Mouse (Mus musculus): Measurements from ENCODE around the gene Blvra. TPM values are rescaled to one million over a fixed set of nuclear protein-coding genes. Genes with fewer than 3 reads are reported as not detected.
A peak's percentile ranks its signal among the peaks of the same experiment; 100 is the strongest.

The Blvra gene
- polyA plus RNA-seq (2014; fragmentation: Nextera tagmentation; extraction: Ambion mirVana) = 19.8 and 20.0 TPM in 2 replicates

DNA sequence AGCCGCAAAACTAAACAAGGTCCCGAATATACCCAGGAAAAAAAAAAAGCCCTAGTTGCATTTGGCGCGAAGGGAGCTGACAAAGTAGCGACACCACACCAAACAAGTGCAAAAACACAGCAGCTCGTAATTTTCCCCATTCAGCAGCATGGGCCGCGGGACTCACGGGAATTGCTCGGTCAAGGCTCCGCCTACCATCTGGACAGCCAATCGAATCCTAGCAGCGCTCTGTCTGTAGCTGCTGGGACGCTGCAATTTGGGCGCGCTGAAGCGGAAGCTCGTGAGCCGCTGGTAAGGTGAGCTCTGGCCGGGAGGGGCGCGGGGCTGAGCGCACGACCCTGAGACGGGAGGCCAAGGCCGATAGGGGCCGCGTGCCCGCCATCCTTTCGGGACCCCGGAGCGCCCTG is at the start of gene Blvra:
Gene Blvra (plus strand): TSS at position 231 of the 407 bp plus-strand sequence.
- peak; percentile 93 for DNase-seq (ENCODE audit: low spot score)
- Histone ChIP-seq H3K27me3 (ENCODE audit: control insufficient read depth, insufficient read depth, low read length) (no peaks in the 10 kb centered on the region), H3K9me3 (ENCODE audit: control insufficient read depth, low read length) (no peaks in the 10 kb centered on the region), H3K36me3 (ENCODE audit: control insufficient read depth, insufficient read depth, low read length) (no peaks in the 10 kb centered on the region), H3K27ac (ENCODE audit: low read depth, low read length) (no peak within 1 kb of the TSS), H3K9ac (ENCODE audit: low read length) (peak within 1 kb of the TSS; percentile 81), H3K4me2 (ENCODE audit: low read depth) (peak within 1 kb of the TSS; percentile 59), H3K4me3 (ENCODE audit: low read depth, low read length) (peak within 1 kb of the TSS; percentile 64), H3K4me1 (ENCODE audit: control insufficient read depth, insufficient read depth, low read length) (peaks cover 4% of the 10 kb centered on the region; the same call in 1 of the 2 replicates)
- under 1% methylated on average over 32 of the region's 32 CpGs for WGBS
- peak; percentile 100 for ATAC-seq (ENCODE audit: insufficient read depth, low FRiP score, low TSS enrichment)

DNA sequence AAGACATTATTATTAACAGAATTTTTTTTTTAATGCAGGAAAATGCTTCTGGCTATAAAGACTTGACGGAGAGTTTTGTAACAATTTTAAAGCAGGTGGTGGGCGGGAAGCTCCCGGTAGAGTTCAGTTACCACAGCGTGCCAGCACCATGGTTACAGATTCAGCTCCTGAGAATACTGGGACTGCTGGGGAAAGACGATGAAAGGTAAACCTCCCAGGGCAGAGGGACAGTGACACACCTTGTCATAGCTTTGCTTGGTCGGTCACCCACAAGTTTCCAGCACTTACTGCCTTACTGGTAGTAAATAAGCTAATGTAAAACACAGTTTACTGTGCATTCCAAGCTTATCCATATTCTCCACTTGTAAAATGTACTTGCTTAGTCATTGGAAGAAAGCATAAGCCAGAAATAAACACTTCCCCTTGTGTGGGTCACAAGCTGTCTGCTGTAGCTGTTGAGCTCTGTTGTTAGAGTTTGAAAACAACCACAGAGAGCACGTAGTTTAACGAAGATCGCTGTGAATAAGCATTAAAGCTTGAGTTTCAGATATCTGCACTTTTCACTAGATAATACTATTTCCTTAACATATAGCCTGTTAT is 35.4 kb upstream of the Blvra start:
- peaks cover 6% of the 10 kb centered on the region for H3K36me3 ChIP-seq (ENCODE audit: control insufficient read depth, insufficient read depth, low read length)

DNA sequence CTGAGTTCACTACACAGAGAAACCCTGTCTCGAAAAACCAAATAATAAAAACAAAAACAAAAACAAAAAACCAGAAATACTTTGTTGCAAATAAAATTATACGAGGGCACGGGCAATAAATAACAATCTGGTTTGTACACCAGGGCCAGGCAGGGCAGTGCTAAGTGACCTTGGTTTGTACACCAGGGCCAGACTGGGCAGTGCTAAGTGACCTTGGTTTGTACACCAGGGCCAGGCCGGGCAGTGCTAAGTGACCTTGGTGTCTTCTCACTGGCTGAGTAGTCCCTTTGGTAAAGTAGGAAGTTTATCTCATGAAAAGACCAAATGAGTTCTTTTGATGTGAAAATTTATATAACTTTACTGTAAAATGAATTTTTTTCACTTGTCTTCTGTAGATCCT is 33.2 kb upstream of the Blvra start:
- Histone ChIP-seq H3K4me3 (ENCODE audit: low read depth, low read length) (no peak overlapping the region), H3K9me3 (ENCODE audit: control insufficient read depth, low read length) (no peaks in the 10 kb centered on the region), H3K36me3 (ENCODE audit: control insufficient read depth, insufficient read depth, low read length) (peaks cover 2% of the 10 kb centered on the region; the same call in 1 of the 2 replicates), H3K27me3 (ENCODE audit: control insufficient read depth, insufficient read depth, low read length) (no peaks in the 10 kb centered on the region), H3K4me1 (ENCODE audit: control insufficient read depth, insufficient read depth, low read length) (no peaks in the 10 kb centered on the region), H3K4me2 (ENCODE audit: low read depth) (no peak overlapping the region), H3K9ac (ENCODE audit: low read length) (no peak overlapping the region), H3K27ac (ENCODE audit: low read depth, low read length) (no peak overlapping the region)
- WGBS = 91% methylated on average over 4 of the region's 4 CpGs
- no peak for ATAC-seq (ENCODE audit: insufficient read depth, low FRiP score, low TSS enrichment)
- DNase-seq (ENCODE audit: low spot score) = no peak

More for the DNA sequence above, 35.4 kb upstream of the Blvra start:
- Histone ChIP-seq H3K27ac (ENCODE audit: low read depth, low read length) (no peak overlapping the region), H3K27me3 (ENCODE audit: control insufficient read depth, insufficient read depth, low read length) (no peaks in the 10 kb centered on the region), H3K4me1 (ENCODE audit: control insufficient read depth, insufficient read depth, low read length) (no peaks in the 10 kb centered on the region), H3K4me3 (ENCODE audit: low read depth, low read length) (no peak overlapping the region), H3K9me3 (ENCODE audit: control insufficient read depth, low read length) (no peaks in the 10 kb centered on the region), H3K9ac (ENCODE audit: low read length) (no peak overlapping the region), H3K4me2 (ENCODE audit: low read depth) (no peak overlapping the region)
- 97% methylated on average over 9 of the region's 9 CpGs for WGBS
- DNase-seq (ENCODE audit: low spot score) (no peak), ATAC-seq (ENCODE audit: insufficient read depth, low FRiP score, low TSS enrichment) (no peak)

DNA sequence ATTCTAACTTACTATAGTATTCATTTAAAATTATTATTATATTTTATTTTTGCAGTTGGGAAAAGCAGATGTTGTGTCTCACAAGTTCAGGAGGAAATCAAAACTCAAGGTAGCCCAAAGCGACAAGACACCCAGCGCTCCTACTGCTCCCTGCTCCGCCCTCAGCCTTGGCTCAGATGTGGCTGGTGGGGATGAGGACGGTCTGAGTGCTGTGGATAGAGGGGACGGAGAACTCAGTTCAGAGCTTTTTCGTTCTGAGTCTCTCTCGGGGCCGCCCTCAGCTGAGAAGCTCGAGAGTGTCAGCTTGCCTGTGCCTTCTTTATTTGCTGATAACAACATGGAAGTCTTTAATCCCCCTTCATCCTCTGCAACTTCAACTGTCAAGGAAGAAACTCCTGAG is 9.0 kb upstream of the Blvra start:
- H3K27me3 ChIP-seq (ENCODE audit: control insufficient read depth, insufficient read depth, low read length) = no peaks in the 10 kb centered on the region
- H3K9ac ChIP-seq (ENCODE audit: low read length) = no peak overlapping the region
- H3K4me2 ChIP-seq (ENCODE audit: low read depth) = no peak overlapping the region
- 94% methylated on average over 9 of the region's 9 CpGs for WGBS
- DNase-seq (ENCODE audit: low spot score) (no peak), ATAC-seq (ENCODE audit: insufficient read depth, low FRiP score, low TSS enrichment) (no peak)
- H3K36me3 ChIP-seq (ENCODE audit: control insufficient read depth, insufficient read depth, low read length) = peaks cover 6% of the 10 kb centered on the region; the same call in 1 of the 2 replicates
- H3K4me1 ChIP-seq (ENCODE audit: control insufficient read depth, insufficient read depth, low read length) = no peaks in the 10 kb centered on the region
- no peak overlapping the region for H3K4me3 ChIP-seq (ENCODE audit: low read depth, low read length)
- no peak overlapping the region for H3K27ac ChIP-seq (ENCODE audit: low read depth, low read length)
- no peaks in the 10 kb centered on the region for H3K9me3 ChIP-seq (ENCODE audit: control insufficient read depth, low read length)

DNA sequence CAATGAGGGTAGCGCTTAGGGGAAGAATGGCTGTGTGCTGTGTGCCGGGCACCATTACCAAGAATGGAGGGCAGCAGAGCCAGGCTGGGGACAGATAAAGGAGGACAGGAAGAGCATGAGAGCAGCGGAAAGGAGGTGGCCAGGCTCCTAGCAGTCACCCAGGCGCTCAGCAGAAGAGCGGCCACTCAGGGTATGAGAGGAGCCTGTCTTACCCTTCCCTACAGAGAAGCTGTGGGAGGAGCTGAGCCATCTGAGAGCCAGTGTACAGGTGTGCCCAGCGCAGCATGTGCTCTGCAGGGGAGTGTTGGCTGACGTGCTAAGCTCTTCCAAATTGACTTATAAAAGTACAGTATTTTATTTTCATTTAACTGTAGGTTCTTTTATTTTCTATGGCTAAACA is 1.7 kb upstream of the Blvra start:
- H3K27ac ChIP-seq (ENCODE audit: low read depth, low read length) = no peak overlapping the region
- H3K9me3 ChIP-seq (ENCODE audit: control insufficient read depth, low read length) = no peaks in the 10 kb centered on the region
- H3K27me3 ChIP-seq (ENCODE audit: control insufficient read depth, insufficient read depth, low read length) = no peaks in the 10 kb centered on the region
- no peak overlapping the region for H3K9ac ChIP-seq (ENCODE audit: low read length)
- 76% methylated on average over 7 of the region's 7 CpGs for WGBS
- H3K4me2 ChIP-seq (ENCODE audit: low read depth) = no peak overlapping the region
- DNase-seq (ENCODE audit: low spot score) (no peak), ATAC-seq (ENCODE audit: insufficient read depth, low FRiP score, low TSS enrichment) (no peak)
- H3K4me3 ChIP-seq (ENCODE audit: low read depth, low read length) = no peak overlapping the region
- peaks cover 4% of the 10 kb centered on the region; the same call in 1 of the 2 replicates for H3K4me1 ChIP-seq (ENCODE audit: control insufficient read depth, insufficient read depth, low read length)
- H3K36me3 ChIP-seq (ENCODE audit: control insufficient read depth, insufficient read depth, low read length) = no peaks in the 10 kb centered on the region

- no peaks in the 10 kb centered on the region for H3K9me3 ChIP-seq (ENCODE audit: control insufficient read depth, low read length)
- no peaks in the 10 kb centered on the region for H3K36me3 ChIP-seq (ENCODE audit: control insufficient read depth, insufficient read depth, low read length)
- peaks cover 4% of the 10 kb centered on the region; the same call in 1 of the 2 replicates for H3K4me1 ChIP-seq (ENCODE audit: control insufficient read depth, insufficient read depth, low read length)
- no peak overlapping the region for H3K27ac ChIP-seq (ENCODE audit: low read depth, low read length)
- peak overlapping the region; percentile 64 for H3K4me3 ChIP-seq (ENCODE audit: low read depth, low read length)
- H3K9ac ChIP-seq (ENCODE audit: low read length) = peak overlapping the region; percentile 81
- 23% methylated on average over 11 of the region's 11 CpGs for WGBS
- no peak for DNase-seq (ENCODE audit: low spot score)
- ATAC-seq (ENCODE audit: insufficient read depth, low FRiP score, low TSS enrichment) = no peak; the same call in 1 of the 2 replicates
- H3K27me3 ChIP-seq (ENCODE audit: control insufficient read depth, insufficient read depth, low read length) = no peaks in the 10 kb centered on the region
- peak overlapping the region; percentile 59 for H3K4me2 ChIP-seq (ENCODE audit: low read depth)
Measured at GRCm38 (mm10) chr2:127069781-127070434, 557 bp upstream of the Blvra start.

DNA sequence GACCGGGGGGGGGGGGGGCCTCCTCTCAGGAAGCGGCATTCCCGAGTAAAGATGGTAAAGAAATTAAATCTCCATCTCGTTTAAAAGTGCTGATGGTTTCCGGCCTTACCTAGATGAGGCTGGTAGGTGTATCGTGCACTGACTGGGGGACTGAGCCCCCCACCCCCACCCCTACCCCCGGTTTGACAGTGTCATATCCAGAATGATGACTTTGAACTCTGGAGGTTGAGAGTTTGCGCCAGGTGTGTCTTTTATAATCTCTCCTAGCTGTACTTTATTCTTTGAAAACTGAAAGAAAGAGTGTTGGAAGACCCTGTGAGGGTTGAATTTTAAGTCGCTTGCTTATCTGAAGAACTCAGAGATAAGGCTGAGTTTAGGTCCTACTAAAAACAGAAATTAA is 414 bp downstream of the Blvra start:
- peak overlapping the region; percentile 59 for H3K4me2 ChIP-seq (ENCODE audit: low read depth)
- H3K27ac ChIP-seq (ENCODE audit: low read depth, low read length) = no peak overlapping the region
- peak overlapping the region; percentile 64 for H3K4me3 ChIP-seq (ENCODE audit: low read depth, low read length)
- H3K4me1 ChIP-seq (ENCODE audit: control insufficient read depth, insufficient read depth, low read length) = peaks cover 4% of the 10 kb centered on the region; the same call in 1 of the 2 replicates
- DNase-seq (ENCODE audit: low spot score) = no peak
- no peaks in the 10 kb centered on the region for H3K9me3 ChIP-seq (ENCODE audit: control insufficient read depth, low read length)
- H3K36me3 ChIP-seq (ENCODE audit: control insufficient read depth, insufficient read depth, low read length) = no peaks in the 10 kb centered on the region
- WGBS = 17% methylated on average over 9 of the region's 9 CpGs
- peak; percentile 65 for ATAC-seq (ENCODE audit: insufficient read depth, low FRiP score, low TSS enrichment)
- H3K27me3 ChIP-seq (ENCODE audit: control insufficient read depth, insufficient read depth, low read length) = no peaks in the 10 kb centered on the region
- peak overlapping the region; percentile 81 for H3K9ac ChIP-seq (ENCODE audit: low read length)

- ATAC-seq (ENCODE audit: insufficient read depth, low FRiP score, low TSS enrichment) (no peak), DNase-seq (ENCODE audit: low spot score) (no peak)
- Histone ChIP-seq H3K4me2 (ENCODE audit: low read depth) (no peak overlapping the region), H3K4me1 (ENCODE audit: control insufficient read depth, insufficient read depth, low read length) (peaks cover 4% of the 10 kb centered on the region; the same call in 1 of the 2 replicates), H3K27ac (ENCODE audit: low read depth, low read length) (no peak overlapping the region), H3K36me3 (ENCODE audit: control insufficient read depth, insufficient read depth, low read length) (no peaks in the 10 kb centered on the region), H3K27me3 (ENCODE audit: control insufficient read depth, insufficient read depth, low read length) (no peaks in the 10 kb centered on the region), H3K4me3 (ENCODE audit: low read depth, low read length) (no peak overlapping the region), H3K9me3 (ENCODE audit: control insufficient read depth, low read length) (no peaks in the 10 kb centered on the region), H3K9ac (ENCODE audit: low read length) (no peak overlapping the region)
- 91% methylated on average over 2 of the region's 2 CpGs for WGBS
Measured at GRCm38 (mm10) chr2:127074116-127074515, 3.7 kb downstream of the Blvra start.

- 81% methylated on average over 9 of the region's 9 CpGs for WGBS
- Histone ChIP-seq H3K27me3 (ENCODE audit: control insufficient read depth, insufficient read depth, low read length) (no peaks in the 10 kb centered on the region), H3K36me3 (ENCODE audit: control insufficient read depth, insufficient read depth, low read length) (no peaks in the 10 kb centered on the region), H3K4me1 (ENCODE audit: control insufficient read depth, insufficient read depth, low read length) (no peaks in the 10 kb centered on the region), H3K27ac (ENCODE audit: low read depth, low read length) (no peak overlapping the region), H3K9ac (ENCODE audit: low read length) (no peak overlapping the region), H3K4me3 (ENCODE audit: low read depth, low read length) (no peak overlapping the region), H3K9me3 (ENCODE audit: control insufficient read depth, low read length) (no peaks in the 10 kb centered on the region), H3K4me2 (ENCODE audit: low read depth) (no peak overlapping the region)
- no peak for DNase-seq (ENCODE audit: low spot score)
- ATAC-seq (ENCODE audit: insufficient read depth, low FRiP score, low TSS enrichment) = no peak
Measured at GRCm38 (mm10) chr2:127077611-127078010, 7.1 kb downstream of the Blvra start.
